Mouse (Mus musculus): ENCODE data around the gene Nhsl1. TPM values are rescaled to one million over a fixed set of nuclear protein-coding genes. Genes with fewer than 3 reads are reported as not detected.
"Not testable (repeated sequence)": the region's sequence is repeated elsewhere in the genome, so short reads cannot be mapped to it uniquely, and the experiment has no call there.

Gene Nhsl1
- polyA plus RNA-seq, 1 experiment from 2014 or later = 0.78 TPM

- 69% methylated on average over 9 of the region's 9 CpGs for WGBS (ENCODE audit: insufficient replicate concordance)
Observed at GRCm38 (mm10) chr10:18559076-18559475, 240.3 kb downstream of the Nhsl1 start.

DNA sequence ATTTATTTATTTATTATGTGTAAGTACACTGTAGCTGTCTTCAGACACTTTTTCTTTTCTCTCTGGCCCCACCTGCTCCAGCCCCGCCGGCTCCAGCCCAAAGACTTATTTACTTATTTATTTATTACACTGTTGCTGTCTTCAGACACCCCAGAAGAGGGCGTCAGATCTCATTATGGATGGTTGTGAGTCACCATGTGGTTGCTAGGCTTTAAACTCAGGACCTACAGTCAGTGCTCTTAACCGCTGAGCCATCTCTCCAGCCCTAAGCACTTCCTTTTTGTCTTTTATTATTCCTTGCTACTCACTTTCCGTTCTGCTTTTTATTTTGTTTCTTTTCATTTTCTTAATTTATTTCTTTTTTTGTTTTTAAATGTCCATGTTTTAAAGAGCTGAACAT lies 242.7 kb downstream of the Nhsl1 start:
- H3K27ac ChIP-seq (ENCODE audit: low read length) = no peak overlapping the region
- no peaks in the 10 kb centered on the region for H3K36me3 ChIP-seq (ENCODE audit: control insufficient read depth, insufficient read depth)
- ATAC-seq (ENCODE audit: low read depth) = no peak
- H3K4me3 ChIP-seq (ENCODE audit: low read depth, low read length) = no peak overlapping the region
- H3K27me3 ChIP-seq (ENCODE audit: control insufficient read depth, insufficient read depth, low read depth, low read length) = no peaks in the 10 kb centered on the region
- H3K4me1 ChIP-seq (ENCODE audit: control insufficient read depth, low read depth, low read length) = no peaks in the 10 kb centered on the region
- no peak overlapping the region for H3K4me2 ChIP-seq (ENCODE audit: low read depth, low read length)
- no peak overlapping the region for H3K9ac ChIP-seq (ENCODE audit: low read depth, low read length)
- WGBS (ENCODE audit: insufficient replicate concordance) = 36% methylated on average over 5 of the region's 5 CpGs
- H3K9me3 ChIP-seq (replicated peaks; ENCODE audit: control insufficient read depth, low read length) = no peaks in the 10 kb centered on the region

More at GRCm38 (mm10) chr10:18559076-18559475, 240.3 kb downstream of the Nhsl1 start:
- H3K4me2 ChIP-seq (ENCODE audit: low read depth, low read length); H3K27ac ChIP-seq (ENCODE audit: low read length); H3K4me1 ChIP-seq (ENCODE audit: control insufficient read depth, low read depth, low read length); H3K9ac ChIP-seq (ENCODE audit: low read depth, low read length); H3K4me3 ChIP-seq (ENCODE audit: low read depth, low read length); H3K9me3 ChIP-seq (replicated peaks; ENCODE audit: control insufficient read depth, low read length); H3K27me3 ChIP-seq (ENCODE audit: control insufficient read depth, insufficient read depth, low read depth, low read length); ATAC-seq (ENCODE audit: low read depth); H3K36me3 ChIP-seq (ENCODE audit: control insufficient read depth, insufficient read depth): not testable (repeated sequence)

- 3% methylated on average over 4 of the region's 4 CpGs for WGBS (ENCODE audit: insufficient replicate concordance)
- ATAC-seq (ENCODE audit: low read depth) = no peak
- no peaks in the 10 kb centered on the region for H3K4me1 ChIP-seq (ENCODE audit: control insufficient read depth, low read depth, low read length)
- H3K9me3 ChIP-seq (replicated peaks; ENCODE audit: control insufficient read depth, low read length) = no peaks in the 10 kb centered on the region
- no peaks in the 10 kb centered on the region for H3K27me3 ChIP-seq (ENCODE audit: control insufficient read depth, insufficient read depth, low read depth, low read length)
- no peak overlapping the region for H3K27ac ChIP-seq (ENCODE audit: low read length)
- H3K9ac ChIP-seq (ENCODE audit: low read depth, low read length) = no peak overlapping the region
- no peaks in the 10 kb centered on the region for H3K36me3 ChIP-seq (ENCODE audit: control insufficient read depth, insufficient read depth)
- H3K4me2 ChIP-seq (ENCODE audit: low read depth, low read length) = no peak overlapping the region
- H3K4me3 ChIP-seq (ENCODE audit: low read depth, low read length) = no peak overlapping the region
Observed at GRCm38 (mm10) chr10:18562940-18563339, 244.2 kb downstream of the Nhsl1 start.

- no peaks in the 10 kb centered on the region for H3K9me3 ChIP-seq (replicated peaks; ENCODE audit: control insufficient read depth, low read length)
- no peaks in the 10 kb centered on the region for H3K4me1 ChIP-seq (ENCODE audit: control insufficient read depth, low read depth, low read length)
- H3K4me3 ChIP-seq (ENCODE audit: low read depth, low read length) = no peak overlapping the region
- WGBS (ENCODE audit: insufficient replicate concordance) = 61% methylated on average over 2 of the region's 2 CpGs
- H3K27me3 ChIP-seq (ENCODE audit: control insufficient read depth, insufficient read depth, low read depth, low read length) = no peaks in the 10 kb centered on the region
- no peak overlapping the region for H3K4me2 ChIP-seq (ENCODE audit: low read depth, low read length)
- H3K9ac ChIP-seq (ENCODE audit: low read depth, low read length) = no peak overlapping the region
- no peak overlapping the region for H3K27ac ChIP-seq (ENCODE audit: low read length)
- H3K36me3 ChIP-seq (ENCODE audit: control insufficient read depth, insufficient read depth) = no peaks in the 10 kb centered on the region
- no peak for ATAC-seq (ENCODE audit: low read depth)
Observed at GRCm38 (mm10) chr10:18572581-18572980, 253.8 kb downstream of the Nhsl1 start.

Other genes starting within 250 kb of the Nhsl1 start
- not detected in 2 replicates for gene Ect2l, start 108.1 kb upstream of the Nhsl1 start, polyA plus RNA-seq (2015; fragmentation: Nextera tagmentation; extraction: Ambion mirVana)
- 5.9 and 7.6 TPM in 2 replicates for gene Ccdc28a, start 84.0 kb upstream of the Nhsl1 start, polyA plus RNA-seq (2015; fragmentation: Nextera tagmentation; extraction: Ambion mirVana)
- 1.3 and 1.6 TPM in 2 replicates for gene Hebp2, start 227.1 kb downstream of the Nhsl1 start, polyA plus RNA-seq (2015; fragmentation: Nextera tagmentation; extraction: Ambion mirVana)

All from liver, embryonic 16.5 days (tissue).